Mouse (Mus musculus) G1E (cell line): ENCODE results near the gene Slc35f6. TPM values are rescaled to one million over a fixed set of nuclear protein-coding genes. Genes with fewer than 3 reads are reported as not detected.

Experiments used
- ATAC-seq: 2 replicates; pipeline ENCODE4 v1.8.0; 2016; ENCODE audit warnings: mild to moderate bottlenecking; ENCODE audit not compliant: insufficient number of reproducible peaks, poor library complexity, low FRiP score, severe bottlenecking; ENCODE audit errors: extremely low read depth
- DNase-seq: peaks from one replicate; pipeline ENCODE4 v3.0.0; 2012; ENCODE audit warnings: low spot score
- H3K27me3 ChIP-seq: 2 replicates; pipeline ENCODE4 v1.6.1; 2012; ENCODE audit warnings: mild to moderate bottlenecking, low read length, inconsistent platforms; ENCODE audit not compliant: insufficient read depth
- H3K36me3 ChIP-seq: replicated peaks from 2 replicates; pipeline ENCODE3; 2012; ENCODE audit warnings: mild to moderate bottlenecking, inconsistent platforms
- H3K4me1 ChIP-seq: 2 replicates; pipeline ENCODE4 v1.6.1; 2012; ENCODE audit warnings: low read depth, low read length, inconsistent platforms, mixed read lengths; ENCODE audit not compliant: insufficient read depth
- H3K4me3 ChIP-seq: 2 replicates; pipeline ENCODE4 v1.5.1; 2012; ENCODE audit warnings: low read depth, mild to moderate bottlenecking, inconsistent platforms, low read length, moderate library complexity, mixed read lengths
- H3K9me3 ChIP-seq: replicated peaks from 2 replicates; pipeline ENCODE4 v1.6.1; 2012; ENCODE audit warnings: inconsistent platforms
- CTCF ChIP-seq: IDR thresholded peaks from 2 replicates; pipeline ENCODE4 v1.5.1; 2012; ENCODE audit warnings: low read depth, low read length, inconsistent platforms, mixed read lengths
- GATA1 ChIP-seq: IDR thresholded peaks from 2 replicates; pipeline ENCODE4 v1.6.1; 2012; ENCODE audit warnings: borderline replicate concordance, low read length, inconsistent platforms, mixed read lengths
- GATA2 ChIP-seq: IDR thresholded peaks from 2 replicates; pipeline ENCODE4 v1.6.1; 2012; ENCODE audit warnings: low read depth, low read length, inconsistent platforms, borderline replicate concordance
- POLR2AphosphoS5 ChIP-seq: IDR thresholded peaks from 2 replicates; pipeline ENCODE4 v1.6.1; 2012; ENCODE audit warnings: low read depth, low read length, inconsistent platforms; ENCODE audit not compliant: insufficient replicate concordance
- TAL1 ChIP-seq: conservative IDR thresholded peaks from 2 replicates; pipeline ENCODE4 v1.6.1; 2012; ENCODE audit warnings: low read depth, low read length, inconsistent platforms, mixed read lengths
- polyA plus RNA-seq: library from polyadenylated mRNA; stranded (reverse); fragments of >175 nt; gene quantifications from 2 replicates; pipeline ENCODE4 v1.2.3, GENCODE M21; 2012
- total RNA-seq, 2 experiments: library from RNA; stranded (forward) in 1 of 2; stranded (reverse) in 1 of 2; fragments of 200-1000 nt in 1 of 2; fragments of >200 nt in 1 of 2; fragmentation: Nextera tagmentation in 1 of 2; gene quantifications; 2 replicates each; pipeline ENCODE4 v1.2.3; 2014 to 2017

Slc35f6 gene
- total and polyA plus RNA-seq, 3 experiments = 10.6 to 15.3 (median 11.9) TPM

DNA sequence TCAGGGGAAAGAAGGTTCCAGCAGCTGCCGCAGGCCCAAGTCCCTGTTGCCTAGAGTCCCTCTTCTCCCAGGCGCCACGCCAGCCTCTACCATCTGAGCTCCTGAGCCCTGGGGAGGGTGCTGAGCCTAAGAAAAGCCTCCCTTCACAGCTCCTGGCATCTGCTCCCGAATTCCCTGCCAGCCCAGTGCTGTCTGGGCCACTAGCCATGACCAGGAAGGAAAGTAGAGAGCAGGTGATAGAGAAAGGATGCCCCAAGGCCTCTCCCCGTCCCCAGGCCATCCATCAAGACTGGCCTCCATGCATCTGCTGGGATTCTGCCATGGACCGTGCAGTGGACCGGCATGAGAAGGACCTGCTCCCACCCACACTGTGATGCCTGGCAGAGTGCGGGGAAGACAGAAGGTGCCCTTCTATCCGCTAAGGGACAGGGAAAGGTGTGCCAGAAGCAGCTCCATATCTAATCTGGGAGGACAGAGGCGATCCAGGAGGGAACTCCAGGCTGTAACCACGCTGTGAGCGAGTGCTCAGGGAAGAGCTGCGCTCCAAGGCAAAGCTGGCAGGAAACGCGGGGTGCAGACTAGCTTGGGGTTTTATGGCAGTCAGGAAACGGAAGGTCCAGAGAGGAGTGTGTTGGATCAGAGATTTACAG lies 41.2 kb upstream of the Slc35f6 start:
- no peaks in the 10 kb centered on the region for H3K9me3 ChIP-seq
- peaks cover 16% of the 10 kb centered on the region for H3K27me3 ChIP-seq
- H3K36me3 ChIP-seq = no peaks in the 10 kb centered on the region
- H3K4me3 ChIP-seq = no peak overlapping the region
- ATAC-seq (no peak), DNase-seq (no peak)
- TF ChIP-seq POLR2AphosphoS5 (no peak), CTCF (no peak), GATA2 (no peak), TAL1 (no peak), GATA1 (no peak)
- no peaks in the 10 kb centered on the region for H3K4me1 ChIP-seq

GRCm38 (mm10) chr5:30609094-30609493 lies 38.6 kb upstream of the Slc35f6 start:
- ATAC-seq (no peak), DNase-seq (no peak)
- no peak overlapping the region for H3K4me3 ChIP-seq
- TF ChIP-seq CTCF = no peak
- no peak for TF ChIP-seq GATA2
- no peak for TF ChIP-seq GATA1
- no peak for TF ChIP-seq TAL1
- no peak for TF ChIP-seq POLR2AphosphoS5
- H3K36me3 ChIP-seq = no peaks in the 10 kb centered on the region
- H3K27me3 ChIP-seq = peaks cover 12% of the 10 kb centered on the region; the same call in 1 of the 2 replicates
- H3K4me1 ChIP-seq = no peaks in the 10 kb centered on the region
- H3K9me3 ChIP-seq = no peaks in the 10 kb centered on the region

DNA sequence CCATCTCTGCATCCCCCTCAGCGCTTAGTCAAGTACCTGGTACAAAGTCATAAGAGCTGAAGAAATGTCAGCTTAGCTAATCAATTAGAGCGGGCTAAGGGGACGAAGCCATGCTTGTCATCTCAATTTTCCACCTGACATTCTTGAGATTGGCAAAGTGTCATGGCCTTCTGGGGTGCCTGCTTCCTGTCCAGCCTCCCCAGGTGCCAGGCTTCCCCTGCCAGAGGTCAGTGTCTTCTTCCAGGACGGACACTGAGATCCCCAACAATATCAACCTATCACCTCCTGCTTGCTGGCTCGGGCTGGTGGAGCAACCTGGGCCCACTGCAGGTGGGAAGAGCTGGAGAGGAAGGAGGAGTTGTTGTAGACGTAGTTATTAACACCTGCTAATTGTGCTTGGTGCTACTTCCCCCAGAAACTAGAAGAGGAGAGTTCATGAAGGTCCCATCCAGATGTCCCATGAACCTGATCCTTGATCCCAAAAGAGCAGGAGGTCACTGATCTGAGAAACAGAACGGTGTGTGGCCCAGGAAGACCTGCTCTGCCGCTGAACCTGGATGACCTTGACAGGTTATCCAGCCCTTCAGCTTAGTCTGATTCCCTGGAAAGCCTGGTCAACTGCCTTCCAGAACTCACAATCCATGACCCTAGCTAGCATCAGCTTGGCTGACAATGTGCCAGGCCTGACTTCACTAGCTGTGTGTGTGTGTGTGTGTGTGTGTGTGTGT lies 37.7 kb upstream of the Slc35f6 start:
- no peak for TF ChIP-seq CTCF
- TF ChIP-seq GATA1 = no peak
- TF ChIP-seq POLR2AphosphoS5 = no peak
- TF ChIP-seq TAL1 = no peak
- no peak for TF ChIP-seq GATA2
- H3K9me3 ChIP-seq = no peaks in the 10 kb centered on the region

GRCm38 (mm10) chr5:30611091-30611490 lies 36.6 kb upstream of the Slc35f6 start:
- ATAC-seq = no peak
- Histone ChIP-seq H3K27me3 (peaks cover 24% of the 10 kb centered on the region), H3K4me3 (no peak overlapping the region), H3K36me3 (no peaks in the 10 kb centered on the region), H3K9me3 (no peaks in the 10 kb centered on the region), H3K4me1 (no peaks in the 10 kb centered on the region)
- no peak for TF ChIP-seq POLR2AphosphoS5
- DNase-seq = no peak

More for the DNA sequence above, 37.7 kb upstream of the Slc35f6 start:
- no peaks in the 10 kb centered on the region for H3K36me3 ChIP-seq
- H3K27me3 ChIP-seq = peaks cover 22% of the 10 kb centered on the region
- no peak overlapping the region for H3K4me3 ChIP-seq
- DNase-seq = no peak
- H3K4me1 ChIP-seq = no peaks in the 10 kb centered on the region
- ATAC-seq = no peak

- Histone ChIP-seq H3K36me3 (no peaks in the 10 kb centered on the region), H3K27me3 (peaks cover 21% of the 10 kb centered on the region)
- no peak for TF ChIP-seq GATA2
- TF ChIP-seq GATA1 = no peak
- TF ChIP-seq CTCF = no peak
- TF ChIP-seq POLR2AphosphoS5 = no peak
- no peak for TF ChIP-seq TAL1
These were observed 36.0 kb upstream of the Slc35f6 start for GRCm38 (mm10) chr5:30611689-30612088.

DNA sequence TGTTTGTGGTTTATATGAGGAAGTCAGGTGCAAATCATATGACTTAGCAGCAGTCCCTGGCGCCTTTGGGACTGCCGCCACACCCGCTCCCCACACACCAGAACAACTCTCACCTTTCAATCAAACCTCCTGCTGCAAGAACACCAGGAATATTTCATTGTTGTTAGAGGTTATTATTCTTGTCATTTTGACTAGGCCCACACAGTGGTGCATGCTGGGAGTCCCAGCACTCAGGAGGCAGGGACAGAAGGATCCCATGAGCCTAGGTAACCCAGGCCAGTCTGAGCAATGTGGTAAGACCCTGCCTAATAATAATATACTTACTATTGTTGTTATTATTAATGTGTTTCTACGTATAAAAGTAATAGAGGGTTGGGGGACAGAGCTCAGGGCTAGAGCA lies 35.2 kb upstream of the Slc35f6 start:
- Histone ChIP-seq H3K4me1 (no peaks in the 10 kb centered on the region), H3K4me3 (no peak overlapping the region), H3K27me3 (peaks cover 19% of the 10 kb centered on the region), H3K9me3 (no peaks in the 10 kb centered on the region), H3K36me3 (no peaks in the 10 kb centered on the region)
- no peak for DNase-seq
- TF ChIP-seq GATA1 (no peak), GATA2 (no peak), CTCF (no peak), POLR2AphosphoS5 (no peak), TAL1 (no peak)
- ATAC-seq = no peak

More at GRCm38 (mm10) chr5:30611689-30612088, 36.0 kb upstream of the Slc35f6 start:
- Histone ChIP-seq H3K9me3 (no peaks in the 10 kb centered on the region), H3K4me3 (no peak overlapping the region), H3K4me1 (no peaks in the 10 kb centered on the region)
- ATAC-seq = no peak
- no peak for DNase-seq
